Mouse (Mus musculus): Measurements from ENCODE around the gene Ssr1. TPM values are rescaled to one million over a fixed set of nuclear protein-coding genes. Genes with fewer than 3 reads are reported as not detected.

Ssr1 gene
- polyA plus RNA-seq, 1 experiment, result 33.3 TPM

- H3K27ac ChIP-seq (replicated peaks; ENCODE audit: low read depth, low read length), result peak overlapping the region; percentile 65
- H3K4me3 ChIP-seq (ENCODE audit: insufficient read depth, low read depth, low read length), result no peak overlapping the region
- peaks cover 25% of the 10 kb centered on the region for H3K4me1 ChIP-seq (ENCODE audit: control insufficient read depth, insufficient read depth, insufficient read length, low read length)
Measured at GRCm38 (mm10) chr13:37943466-37943865, 50.6 kb downstream of the Ssr1 start.

GRCm38 (mm10) chr13:37942887-37943331 is 51.1 kb downstream of the Ssr1 start:
- H3K4me1 ChIP-seq (ENCODE audit: control insufficient read depth, insufficient read depth, insufficient read length, low read length), result peaks cover 25% of the 10 kb centered on the region
- H3K27ac ChIP-seq (replicated peaks; ENCODE audit: low read depth, low read length), result peak overlapping the region; percentile 19; the same call in 1 of the 2 replicates
- H3K4me3 ChIP-seq (ENCODE audit: insufficient read depth, low read depth, low read length), result no peak overlapping the region

GRCm38 (mm10) chr13:37941950-37942886 is 51.8 kb downstream of the Ssr1 start:
- Histone ChIP-seq H3K4me1 (ENCODE audit: control insufficient read depth, insufficient read depth, insufficient read length, low read length) (peaks cover 25% of the 10 kb centered on the region), H3K4me3 (ENCODE audit: insufficient read depth, low read depth, low read length) (no peak overlapping the region), H3K27ac (replicated peaks; ENCODE audit: low read depth, low read length) (peak overlapping the region; percentile 79)

DNA sequence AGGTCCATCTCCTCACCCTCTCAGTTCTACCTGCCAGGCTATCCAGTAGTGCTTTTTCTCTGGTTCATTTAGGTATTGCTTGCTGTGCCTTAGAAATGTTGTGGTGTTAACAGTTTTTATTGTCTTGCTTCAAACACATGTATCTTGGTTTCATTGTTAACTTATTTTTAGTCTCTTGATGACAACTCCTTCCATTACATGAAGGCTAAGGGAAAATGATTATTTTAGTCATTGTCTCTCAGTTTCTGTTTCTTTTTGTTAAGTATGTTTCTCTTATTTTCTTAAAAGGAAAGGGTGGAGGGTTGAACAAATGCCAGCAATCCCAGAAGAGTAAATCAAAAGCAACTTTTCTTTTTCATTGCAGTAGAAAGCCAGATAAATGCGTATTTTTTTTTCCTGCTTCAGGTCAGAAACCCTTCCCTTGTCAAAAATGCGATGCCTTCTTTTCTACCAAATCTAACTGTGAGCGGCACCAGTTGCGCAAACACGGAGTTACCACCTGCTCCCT is 52.8 kb downstream of the Ssr1 start:
- H3K4me1 ChIP-seq (ENCODE audit: control insufficient read depth, insufficient read depth, insufficient read length, low read length), result peaks cover 25% of the 10 kb centered on the region
- no peak overlapping the region for H3K4me3 ChIP-seq (ENCODE audit: insufficient read depth, low read depth, low read length)
- H3K27ac ChIP-seq (replicated peaks; ENCODE audit: low read depth, low read length), result peak overlapping the region; percentile 79

DNA sequence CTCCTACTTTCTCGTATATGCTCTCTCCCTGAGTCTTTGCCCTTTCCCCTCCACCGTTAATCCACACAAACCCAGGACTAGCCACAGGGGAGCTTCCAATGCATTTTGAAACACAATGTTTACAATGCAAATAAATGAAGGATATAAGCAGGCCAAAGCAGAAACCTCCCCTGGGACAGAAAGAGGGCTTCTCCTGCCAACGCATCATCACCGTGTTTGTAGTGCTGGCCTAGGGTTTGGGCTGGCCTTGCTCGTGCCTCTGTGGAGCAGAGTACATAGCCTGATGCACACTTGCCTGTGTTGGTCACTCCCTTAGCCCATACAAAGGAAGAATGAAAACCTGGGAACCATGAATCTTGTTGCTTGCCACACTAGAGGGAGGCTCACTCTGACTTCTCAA is 53.4 kb downstream of the Ssr1 start:
- Histone ChIP-seq H3K4me1 (ENCODE audit: control insufficient read depth, insufficient read depth, insufficient read length, low read length) (peaks cover 25% of the 10 kb centered on the region), H3K27ac (replicated peaks; ENCODE audit: low read depth, low read length) (peak overlapping the region; percentile 63)

GRCm38 (mm10) chr13:37940167-37940566 is 53.9 kb downstream of the Ssr1 start:
- Histone ChIP-seq H3K4me3 (ENCODE audit: insufficient read depth, low read depth, low read length) (no peak overlapping the region), H3K27ac (replicated peaks; ENCODE audit: low read depth, low read length) (peak overlapping the region; percentile 63), H3K4me1 (ENCODE audit: control insufficient read depth, insufficient read depth, insufficient read length, low read length) (peaks cover 25% of the 10 kb centered on the region)

More for the DNA sequence above, 53.4 kb downstream of the Ssr1 start:
- H3K4me3 ChIP-seq (ENCODE audit: insufficient read depth, low read depth, low read length), result no peak overlapping the region

DNA sequence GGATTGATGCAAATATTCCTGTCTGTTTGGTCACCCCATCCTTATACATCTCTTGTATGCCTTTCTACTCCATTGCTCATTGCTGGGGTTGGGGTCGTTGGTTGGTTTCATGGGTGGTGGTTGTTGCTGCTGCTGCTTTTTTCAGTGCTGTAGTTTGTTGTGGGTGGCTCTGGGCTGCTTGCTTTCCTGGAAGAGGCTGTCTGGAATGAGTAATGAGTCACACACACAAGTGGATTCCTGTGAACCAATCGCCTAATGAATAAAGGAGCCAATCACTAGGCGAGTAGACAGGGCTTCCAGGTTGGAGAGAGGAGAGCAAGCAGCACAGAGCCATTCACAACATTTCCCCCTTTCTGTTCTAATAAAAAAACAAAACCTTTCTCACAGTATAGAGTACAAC is 57.7 kb downstream of the Ssr1 start:
- Histone ChIP-seq H3K4me1 (ENCODE audit: control insufficient read depth, insufficient read depth, insufficient read length, low read length) (peaks cover 11% of the 10 kb centered on the region), H3K4me3 (ENCODE audit: insufficient read depth, low read depth, low read length) (no peak overlapping the region), H3K27ac (replicated peaks; ENCODE audit: low read depth, low read length) (no peak overlapping the region)

- H3K27ac ChIP-seq (replicated peaks; ENCODE audit: low read depth, low read length), result no peak overlapping the region
- H3K4me1 ChIP-seq (ENCODE audit: control insufficient read depth, insufficient read depth, insufficient read length, low read length), result peaks cover 2% of the 10 kb centered on the region; the same call in 1 of the 2 replicates
- H3K4me3 ChIP-seq (ENCODE audit: insufficient read depth, low read depth, low read length), result no peak overlapping the region
Measured at GRCm38 (mm10) chr13:37934920-37935319, 59.1 kb downstream of the Ssr1 start.

GRCm38 (mm10) chr13:37934075-37934474 is 59.9 kb downstream of the Ssr1 start:
- Histone ChIP-seq H3K4me1 (ENCODE audit: control insufficient read depth, insufficient read depth, insufficient read length, low read length) (no peaks in the 10 kb centered on the region), H3K27ac (replicated peaks; ENCODE audit: low read depth, low read length) (0 out of 2 replicates have a peak overlapping the region, but pooled peaks have one; percentile 8), H3K4me3 (ENCODE audit: insufficient read depth, low read depth, low read length) (no peak overlapping the region)

DNA sequence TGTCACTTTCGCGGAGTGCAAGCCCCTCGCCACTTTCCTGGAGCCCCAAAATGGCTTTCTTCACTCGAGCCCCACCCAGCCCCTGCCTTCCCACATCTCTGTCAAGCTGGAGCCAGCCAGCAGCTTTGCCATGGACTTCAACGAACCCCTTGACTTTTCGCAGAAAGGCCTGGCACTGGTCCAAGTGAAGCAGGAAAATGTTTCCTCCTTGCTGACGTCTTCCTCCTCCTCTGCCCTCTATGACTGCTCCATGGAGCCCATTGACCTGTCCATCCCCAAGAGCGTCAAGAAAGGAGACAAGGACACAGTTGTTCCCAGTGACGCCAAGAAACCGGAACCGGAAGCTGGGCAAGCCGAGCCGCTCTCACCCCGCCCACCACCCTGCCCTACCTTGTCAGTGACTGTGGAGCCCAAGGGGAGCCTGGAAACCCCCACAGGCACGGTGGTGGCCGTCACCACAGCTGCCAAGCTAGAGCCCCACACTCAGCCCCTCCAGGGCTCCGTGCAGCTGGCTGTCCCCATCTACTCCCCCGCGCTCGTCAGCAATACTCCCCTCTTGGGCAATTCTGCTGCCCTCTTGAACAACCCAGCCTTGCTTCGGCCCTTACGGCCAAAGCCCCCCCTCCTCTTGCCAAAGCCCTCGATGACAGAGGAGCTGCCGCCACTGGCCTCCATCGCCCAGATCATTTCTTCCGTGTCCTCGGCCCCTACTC is 62.7 kb downstream of the Ssr1 start:
- no peaks in the 10 kb centered on the region for H3K4me1 ChIP-seq (ENCODE audit: control insufficient read depth, insufficient read depth, insufficient read length, low read length)
- no peak overlapping the region for H3K4me3 ChIP-seq (ENCODE audit: insufficient read depth, low read depth, low read length)
- no peak overlapping the region for H3K27ac ChIP-seq (replicated peaks; ENCODE audit: low read depth, low read length)

GRCm38 (mm10) chr13:37930621-37931020 is 63.4 kb downstream of the Ssr1 start:
- Histone ChIP-seq H3K27ac (replicated peaks; ENCODE audit: low read depth, low read length) (no peak overlapping the region), H3K4me1 (ENCODE audit: control insufficient read depth, insufficient read depth, insufficient read length, low read length) (no peaks in the 10 kb centered on the region), H3K4me3 (ENCODE audit: insufficient read depth, low read depth, low read length) (no peak overlapping the region)

DNA sequence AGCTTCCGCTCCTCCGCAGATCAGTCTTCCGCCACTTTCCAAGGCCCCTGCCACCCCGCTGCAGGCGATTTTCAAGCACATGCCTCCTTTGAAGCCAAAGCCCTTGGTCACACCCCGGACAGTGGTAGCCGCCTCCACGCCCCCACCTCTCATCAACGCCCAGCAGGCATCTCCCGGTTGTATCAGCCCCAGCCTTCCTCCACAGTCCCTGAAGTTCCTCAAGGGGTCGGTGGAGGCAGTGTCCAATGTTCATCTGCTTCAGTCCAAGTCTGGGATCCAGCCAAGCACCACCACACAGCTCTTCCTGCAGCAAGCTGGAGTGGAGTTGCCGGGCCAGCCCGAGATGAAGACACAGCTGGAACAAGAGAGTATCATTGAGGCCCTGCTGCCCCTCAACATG is 63.9 kb downstream of the Ssr1 start:
- H3K27ac ChIP-seq (replicated peaks; ENCODE audit: low read depth, low read length), result no peak overlapping the region
- H3K4me3 ChIP-seq (ENCODE audit: insufficient read depth, low read depth, low read length), result no peak overlapping the region
- no peaks in the 10 kb centered on the region for H3K4me1 ChIP-seq (ENCODE audit: control insufficient read depth, insufficient read depth, insufficient read length, low read length)

DNA sequence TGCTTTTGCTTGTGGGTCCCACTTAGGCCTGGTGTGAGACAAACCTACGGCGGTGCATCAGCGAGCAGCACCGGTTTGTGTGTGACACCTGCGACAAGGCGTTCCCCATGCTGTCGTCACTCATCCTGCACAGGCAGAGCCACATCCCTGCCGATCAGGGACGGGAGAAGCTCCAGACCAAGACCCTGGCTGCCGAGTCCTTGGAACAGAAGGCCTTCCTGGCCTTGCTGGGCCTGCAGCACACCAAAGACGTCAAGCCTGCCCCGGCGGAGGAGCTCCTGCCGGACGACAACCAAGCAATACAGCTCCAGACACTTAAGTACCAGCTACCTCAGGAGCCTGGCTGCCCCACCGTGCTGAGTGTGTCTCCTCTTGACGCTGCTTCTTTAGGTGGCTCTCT is 64.5 kb downstream of the Ssr1 start:
- Histone ChIP-seq H3K4me3 (ENCODE audit: insufficient read depth, low read depth, low read length) (no peak overlapping the region), H3K4me1 (ENCODE audit: control insufficient read depth, insufficient read depth, insufficient read length, low read length) (no peaks in the 10 kb centered on the region), H3K27ac (replicated peaks; ENCODE audit: low read depth, low read length) (no peak overlapping the region)

DNA sequence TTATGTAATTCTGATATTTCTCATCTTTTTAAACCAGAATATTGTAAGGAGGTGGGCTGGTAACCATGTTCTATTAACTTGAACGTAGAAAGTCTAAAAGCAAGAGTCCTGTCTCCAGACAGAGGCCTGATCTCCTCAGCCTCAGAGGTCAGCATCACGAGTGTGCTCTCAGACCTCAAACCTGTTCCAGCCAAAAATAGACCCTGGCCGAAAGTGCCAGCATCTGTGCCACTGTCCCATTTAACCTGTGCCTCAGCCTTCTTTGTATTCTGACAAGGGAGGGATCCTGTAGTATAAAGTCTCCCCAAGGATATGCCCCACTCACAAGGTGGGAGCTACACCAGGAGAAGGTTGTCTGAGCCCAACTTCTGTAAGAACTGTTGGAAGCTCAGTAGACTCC is 67.6 kb downstream of the Ssr1 start:
- H3K4me3 ChIP-seq (ENCODE audit: insufficient read depth, low read depth, low read length), result no peak overlapping the region
- no peaks in the 10 kb centered on the region for H3K4me1 ChIP-seq (ENCODE audit: control insufficient read depth, insufficient read depth, insufficient read length, low read length)
- no peak overlapping the region for H3K27ac ChIP-seq (replicated peaks; ENCODE audit: low read depth, low read length)

GRCm38 (mm10) chr13:37924461-37924948 is 69.5 kb downstream of the Ssr1 start:
- H3K4me3 ChIP-seq (ENCODE audit: insufficient read depth, low read depth, low read length), result no peak overlapping the region
- H3K27ac ChIP-seq (replicated peaks; ENCODE audit: low read depth, low read length), result peak overlapping the region; percentile 51
- no peaks in the 10 kb centered on the region for H3K4me1 ChIP-seq (ENCODE audit: control insufficient read depth, insufficient read depth, insufficient read length, low read length)
